Mouse (Mus musculus) embryonic facial prominence, embryonic 15.5 days (tissue): ENCODE results near the gene Ddx55. TPM values are rescaled to one million over a fixed set of nuclear protein-coding genes. Genes with fewer than 3 reads are reported as not detected.
A peak's percentile ranks its signal among the peaks of the same experiment; 100 is the strongest.

Experiments used
- ATAC-seq: fragments of 200-750 bp; cut with Nextera tagmentation; 2 replicates; pipeline ENCODE4 v1.8.0; 2017; ENCODE audit warnings: low read depth, moderate TSS enrichment; ENCODE audit not compliant: insufficient number of reproducible peaks, low FRiP score, low TSS enrichment
- H3K27ac ChIP-seq: fragments of 300-500 bp; sonication (generic); replicated peaks from 2 replicates; pipeline ENCODE4 v1.5.1; 2015; ENCODE audit warnings: mild to moderate bottlenecking, inconsistent platforms
- H3K27me3 ChIP-seq: fragments of 300-500 bp; sonication (generic); 2 replicates; pipeline ENCODE4 v1.6.1; 2015; ENCODE audit warnings: inconsistent platforms
- H3K36me3 ChIP-seq: fragments of 300-500 bp; sonication (generic); 2 replicates; pipeline ENCODE4 v1.6.1; 2015; ENCODE audit warnings: mild to moderate bottlenecking, inconsistent platforms
- H3K4me1 ChIP-seq: fragments of 300-500 bp; sonication (generic); 2 replicates; pipeline ENCODE4 v1.6.1; 2015; ENCODE audit warnings: inconsistent platforms
- H3K4me2 ChIP-seq: fragments of 300-500 bp; sonication (generic); replicated peaks from 2 replicates; pipeline ENCODE4 v1.6.1; 2015; ENCODE audit warnings: mild to moderate bottlenecking, inconsistent platforms
- H3K4me3 ChIP-seq: fragments of 300-500 bp; sonication (generic); replicated peaks from 2 replicates; pipeline ENCODE4 v1.5.1; 2015; ENCODE audit warnings: mild to moderate bottlenecking, inconsistent platforms
- H3K9ac ChIP-seq: fragments of 300-500 bp; sonication (generic); 2 replicates; pipeline ENCODE4 v1.6.1; 2015; ENCODE audit warnings: inconsistent platforms
- H3K9me3 ChIP-seq: fragments of 300-500 bp; sonication (generic); replicated peaks from 2 replicates; pipeline ENCODE4 v1.6.1; 2016; ENCODE audit warnings: inconsistent platforms
- WGBS: fragments of 180-500 bp; shearing (Covaris S2); methylation state at CpG from one replicate; pipeline ENCODE4 v1.1.7; 2015; 5-methylcytosine and 5-hydroxymethylcytosine counted together
- polyA plus RNA-seq: library from polyadenylated mRNA; unstranded; fragments of >200 nt; fragmentation: Nextera tagmentation; extraction: Ambion mirVana; gene quantifications from 2 replicates; pipeline ENCODE4 v1.2.1, GENCODE M21; 2015

Gene Ddx55
- polyA plus RNA-seq, 1 experiment from 2014 or later, result 17.7 TPM

DNA sequence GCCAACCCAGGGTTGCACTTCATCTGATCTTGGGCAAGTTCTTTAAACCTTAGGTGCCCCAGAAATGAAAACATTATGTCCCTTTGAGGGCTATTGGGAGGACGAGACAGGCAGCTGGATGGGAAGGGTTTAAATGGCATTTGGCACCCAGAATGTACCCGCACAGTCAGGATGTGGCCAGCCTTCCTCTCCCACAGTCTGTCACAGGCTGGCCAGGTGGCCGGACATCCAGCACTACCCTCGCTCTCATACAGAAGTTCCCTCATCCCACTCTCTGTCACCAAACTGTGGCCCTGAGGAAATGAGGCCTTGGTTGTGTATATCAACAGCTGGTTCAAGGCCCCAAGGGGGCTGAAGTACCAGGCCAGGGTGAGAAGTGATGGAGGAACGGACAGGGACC is 27.7 kb upstream of the Ddx55 start:
- Histone ChIP-seq H3K9ac (no peak overlapping the region), H3K4me3 (no peak overlapping the region), H3K27ac (no peak overlapping the region), H3K4me2 (no peak overlapping the region), H3K27me3 (no peaks in the 10 kb centered on the region), H3K36me3 (peaks cover 11% of the 10 kb centered on the region), H3K9me3 (no peaks in the 10 kb centered on the region), H3K4me1 (peaks cover 20% of the 10 kb centered on the region)
- WGBS, result 84% methylated on average over 5 of the region's 5 CpGs
- no peak for ATAC-seq

DNA sequence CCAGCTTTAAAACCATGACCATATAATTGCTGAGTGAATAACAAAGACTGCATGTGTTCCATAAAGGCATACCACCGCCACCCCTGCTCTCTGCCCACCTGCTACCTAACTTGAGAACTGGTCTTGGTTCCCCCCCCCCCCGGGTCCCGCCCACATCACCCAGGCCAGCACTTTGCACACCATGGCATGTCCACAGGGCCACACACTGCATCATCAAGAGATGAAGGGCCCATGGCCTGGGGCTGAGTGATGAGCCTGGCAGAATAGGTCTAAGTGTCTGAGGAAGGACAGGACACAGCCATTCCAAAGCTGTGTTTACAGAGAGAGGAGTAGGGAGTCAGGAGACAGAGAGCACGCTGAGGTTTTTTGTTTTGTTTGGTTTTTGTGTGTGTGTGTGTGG is 24.3 kb upstream of the Ddx55 start:
- Histone ChIP-seq H3K9ac (no peak overlapping the region), H3K27ac (peak overlapping the region; percentile 52), H3K4me2 (peak overlapping the region; percentile 80), H3K4me3 (peak overlapping the region; percentile 86), H3K4me1 (peaks cover 37% of the 10 kb centered on the region), H3K36me3 (no peaks in the 10 kb centered on the region), H3K27me3 (no peaks in the 10 kb centered on the region), H3K9me3 (no peaks in the 10 kb centered on the region)
- WGBS, result 76% methylated on average over 4 of the region's 4 CpGs
- ATAC-seq, result no peak

DNA sequence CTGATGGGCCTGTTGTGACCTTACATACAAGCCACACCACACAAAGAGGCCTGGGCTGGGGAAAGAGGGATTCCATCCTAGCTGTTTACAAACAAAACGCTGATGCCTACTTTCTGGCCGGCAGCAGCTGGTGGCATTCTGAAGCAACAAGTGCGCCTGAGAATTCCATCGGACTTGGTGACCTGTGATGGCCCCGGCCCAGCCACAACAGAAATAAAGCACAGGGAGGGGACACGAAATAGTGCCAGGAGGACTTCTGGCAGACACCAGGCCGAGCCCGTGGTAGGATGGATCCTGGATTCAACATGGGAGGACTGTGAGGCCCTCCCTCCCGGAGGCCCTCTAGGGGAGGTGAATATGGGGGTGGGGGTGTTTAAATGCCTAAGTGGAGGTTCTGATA is 23.9 kb upstream of the Ddx55 start:
- Histone ChIP-seq H3K27ac (peak overlapping the region; percentile 52), H3K36me3 (no peaks in the 10 kb centered on the region), H3K9me3 (no peaks in the 10 kb centered on the region), H3K4me3 (peak overlapping the region; percentile 86), H3K9ac (peak overlapping the region; percentile 45; the same call in 1 of the 2 replicates), H3K4me2 (peak overlapping the region; percentile 80), H3K27me3 (no peaks in the 10 kb centered on the region), H3K4me1 (peaks cover 37% of the 10 kb centered on the region)
- WGBS, result 26% methylated on average over 9 of the region's 9 CpGs
- ATAC-seq, result no peak

- peak overlapping the region; percentile 86 for H3K4me3 ChIP-seq
- peak overlapping the region; percentile 80 for H3K4me2 ChIP-seq
- H3K9me3 ChIP-seq, result no peaks in the 10 kb centered on the region
- peak overlapping the region; percentile 52 for H3K27ac ChIP-seq
- no peaks in the 10 kb centered on the region for H3K27me3 ChIP-seq
- peaks cover 37% of the 10 kb centered on the region for H3K4me1 ChIP-seq
- WGBS, result 11% methylated on average over 8 of the region's 8 CpGs
- ATAC-seq, result no peak
- no peaks in the 10 kb centered on the region for H3K36me3 ChIP-seq
- H3K9ac ChIP-seq, result 0 out of 2 replicates have a peak overlapping the region, but pooled peaks have one; percentile 45
Measured at GRCm38 (mm10) chr5:124529191-124529651, 23.4 kb upstream of the Ddx55 start.

DNA sequence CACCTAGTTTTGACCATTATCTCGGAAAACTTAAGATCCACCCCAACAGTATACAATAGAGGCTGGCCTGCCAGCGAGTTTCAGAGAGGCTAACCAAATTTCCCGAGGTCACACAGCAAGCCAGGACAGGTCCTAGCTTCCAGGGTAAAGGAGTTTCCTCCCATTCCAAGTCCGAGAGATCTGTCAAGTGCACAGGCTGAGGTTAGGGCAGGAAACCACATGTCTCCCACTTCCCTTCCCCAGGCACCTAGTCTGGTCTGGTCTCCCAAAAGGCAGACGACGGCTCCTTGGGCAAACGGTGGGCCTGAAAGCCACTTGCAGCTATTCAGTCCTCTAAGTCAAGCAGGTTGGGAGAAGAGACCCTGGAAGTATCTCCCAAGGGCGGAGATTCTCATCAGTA is 23.0 kb upstream of the Ddx55 start:
- Histone ChIP-seq H3K27me3 (no peaks in the 10 kb centered on the region), H3K4me2 (peak overlapping the region; percentile 80), H3K4me1 (peaks cover 37% of the 10 kb centered on the region), H3K27ac (peak overlapping the region; percentile 52; the same call in 1 of the 2 replicates), H3K9ac (no peak overlapping the region), H3K36me3 (no peaks in the 10 kb centered on the region), H3K9me3 (no peaks in the 10 kb centered on the region), H3K4me3 (peak overlapping the region; percentile 86)
- no peak for ATAC-seq
- 31% methylated on average over 8 of the region's 8 CpGs for WGBS

GRCm38 (mm10) chr5:124530655-124531582 is 21.7 kb upstream of the Ddx55 start, which contains the start of gene Rilpl1:
Rilpl1 (minus strand) TSS chr5:124531391.
- Histone ChIP-seq H3K9ac (peak within 1 kb of the TSS; percentile 58), H3K27me3 (no peaks in the 10 kb centered on the region), H3K4me3 (peak within 1 kb of the TSS; percentile 86), H3K36me3 (no peaks in the 10 kb centered on the region), H3K27ac (peak within 1 kb of the TSS; percentile 86), H3K4me1 (peaks cover 37% of the 10 kb centered on the region), H3K9me3 (no peaks in the 10 kb centered on the region), H3K4me2 (peak within 1 kb of the TSS; percentile 80)
- under 1% methylated on average over 89 of the region's 96 CpGs for WGBS
- peak; percentile 92 for ATAC-seq

GRCm38 (mm10) chr5:124531583-124531930 is 21.1 kb upstream of the Ddx55 start:
- H3K4me3 ChIP-seq, result peak overlapping the region; percentile 86
- H3K9me3 ChIP-seq, result no peaks in the 10 kb centered on the region
- H3K9ac ChIP-seq, result peak overlapping the region; percentile 58
- no peaks in the 10 kb centered on the region for H3K27me3 ChIP-seq
- H3K4me1 ChIP-seq, result peaks cover 37% of the 10 kb centered on the region
- H3K27ac ChIP-seq, result peak overlapping the region; percentile 86
- H3K36me3 ChIP-seq, result no peaks in the 10 kb centered on the region
- WGBS, result 15% methylated on average over 14 of the region's 14 CpGs
- ATAC-seq, result 0 out of 2 replicates have a peak, but pooled peaks have one; percentile 2
- peak overlapping the region; percentile 80 for H3K4me2 ChIP-seq

DNA sequence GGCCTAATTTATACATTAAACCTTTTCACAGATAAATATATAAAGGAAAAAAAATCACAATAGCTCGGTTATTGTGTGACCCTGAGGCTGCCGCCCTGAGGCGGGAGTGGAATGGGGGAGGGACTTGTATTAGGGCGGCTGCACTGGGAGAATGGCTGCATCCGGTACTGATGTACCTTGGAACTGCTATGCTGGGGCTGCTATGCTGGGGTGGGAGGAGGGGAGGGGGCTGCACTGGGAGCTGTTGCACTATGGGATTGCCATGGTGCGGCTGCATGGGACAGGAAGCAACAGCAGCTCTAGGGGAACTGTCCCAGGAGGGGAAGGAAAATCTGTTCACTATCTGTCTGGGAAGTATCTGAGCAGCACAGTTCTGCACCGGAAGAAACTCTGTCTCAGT is 20.2 kb upstream of the Ddx55 start:
- WGBS, result 22% methylated on average over 7 of the region's 7 CpGs
- no peak for ATAC-seq
- Histone ChIP-seq H3K4me3 (no peak overlapping the region), H3K27me3 (no peaks in the 10 kb centered on the region), H3K27ac (no peak overlapping the region), H3K9me3 (no peaks in the 10 kb centered on the region), H3K9ac (no peak overlapping the region), H3K4me2 (no peak overlapping the region), H3K36me3 (no peaks in the 10 kb centered on the region), H3K4me1 (peaks cover 42% of the 10 kb centered on the region)

DNA sequence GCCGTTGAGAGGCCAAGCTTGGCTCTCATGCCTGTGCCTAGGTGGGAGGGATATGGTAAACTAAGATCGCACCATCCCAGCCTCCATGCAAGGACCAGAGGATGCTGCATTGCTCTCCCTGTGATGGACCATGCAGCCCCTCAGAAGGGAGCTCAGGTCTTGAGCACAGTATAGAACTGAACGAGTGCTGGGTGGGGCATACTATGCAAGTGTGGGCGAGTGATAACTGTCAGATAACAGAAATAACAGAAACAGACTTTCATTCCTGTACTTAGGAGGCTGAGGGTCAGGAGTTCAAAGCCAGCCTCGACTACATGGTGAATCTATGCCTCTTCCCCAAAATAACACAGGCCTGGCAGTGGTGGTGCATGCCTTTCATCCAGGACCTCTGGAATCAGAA is 17.6 kb upstream of the Ddx55 start:
- no peak overlapping the region for H3K9ac ChIP-seq
- H3K36me3 ChIP-seq, result no peaks in the 10 kb centered on the region
- H3K27ac ChIP-seq, result no peak overlapping the region
- no peak overlapping the region for H3K4me3 ChIP-seq
- no peaks in the 10 kb centered on the region for H3K27me3 ChIP-seq
- 69% methylated on average over 5 of the region's 5 CpGs for WGBS
- H3K4me1 ChIP-seq, result peaks cover 21% of the 10 kb centered on the region
- H3K9me3 ChIP-seq, result no peaks in the 10 kb centered on the region
- no peak for ATAC-seq
- no peak overlapping the region for H3K4me2 ChIP-seq

- H3K36me3 ChIP-seq, result no peaks in the 10 kb centered on the region
- no peaks in the 10 kb centered on the region for H3K9me3 ChIP-seq
- peaks cover 11% of the 10 kb centered on the region for H3K4me1 ChIP-seq
- 0 out of 2 replicates have a peak overlapping the region, but pooled peaks have one; percentile 2 for H3K27ac ChIP-seq
- ATAC-seq, result no peak
- no peak overlapping the region; the same call in 1 of the 2 replicates for H3K9ac ChIP-seq
- peak overlapping the region; percentile 44 for H3K4me2 ChIP-seq
- no peaks in the 10 kb centered on the region for H3K27me3 ChIP-seq
- H3K4me3 ChIP-seq, result peak overlapping the region; percentile 23
- WGBS, result 6% methylated on average over 17 of the region's 17 CpGs
Measured at GRCm38 (mm10) chr5:124536776-124537175, 15.9 kb upstream of the Ddx55 start.

DNA sequence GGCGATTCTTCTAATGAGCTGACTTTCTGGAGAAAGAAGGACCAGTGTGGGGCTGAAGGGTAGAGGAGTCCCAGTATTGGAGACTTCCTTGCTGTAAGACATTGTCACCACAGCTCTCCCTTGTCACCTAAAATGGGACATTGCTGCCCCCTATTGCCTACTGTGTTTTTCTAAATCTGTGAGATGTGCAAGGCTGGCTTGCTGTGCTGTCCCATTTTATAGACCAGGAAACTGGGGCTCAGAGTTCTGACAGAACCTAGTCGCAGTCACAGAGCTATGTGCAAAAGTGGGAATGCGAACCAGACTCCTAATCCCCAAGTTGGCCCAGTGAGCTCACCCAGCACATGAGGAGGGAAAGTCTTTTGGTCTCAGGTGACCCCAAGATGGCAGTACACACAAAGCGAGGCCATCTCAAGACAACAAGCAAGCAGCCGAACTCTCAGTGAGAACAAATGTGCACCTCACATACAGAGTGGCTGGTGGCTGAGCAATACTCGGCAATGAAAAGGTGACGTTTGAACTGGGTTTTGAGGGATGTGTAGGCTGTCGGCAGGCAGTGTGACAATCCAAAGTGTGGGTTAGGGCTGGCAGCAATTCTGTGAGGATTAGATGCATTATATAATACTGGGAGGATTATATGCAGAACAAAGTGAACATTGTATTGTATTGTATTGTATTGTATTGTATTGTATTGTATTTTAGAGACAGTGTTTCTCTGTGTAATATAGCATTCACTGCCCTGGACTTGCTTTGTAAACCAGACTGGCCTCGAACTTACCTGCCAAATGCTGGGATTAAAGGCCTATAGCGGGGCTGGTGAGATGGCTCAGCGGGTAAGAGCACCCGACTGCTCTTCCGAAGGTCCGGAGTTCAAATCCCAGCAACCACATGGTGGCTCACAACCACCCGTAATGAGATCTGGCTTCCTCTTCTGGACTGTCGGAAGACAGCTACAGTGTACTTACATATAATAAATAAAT is 13.6 kb upstream of the Ddx55 start:
- Histone ChIP-seq H3K36me3 (peaks cover 9% of the 10 kb centered on the region), H3K4me1 (peaks cover 16% of the 10 kb centered on the region), H3K9ac (no peak overlapping the region), H3K4me2 (no peak overlapping the region), H3K27me3 (no peaks in the 10 kb centered on the region), H3K9me3 (no peaks in the 10 kb centered on the region), H3K4me3 (no peak overlapping the region), H3K27ac (no peak overlapping the region)
- ATAC-seq, result no peak
- WGBS, result 75% methylated on average over 16 of the region's 16 CpGs
